Mouse (Mus musculus): ENCODE results near the gene Mag. TPM values are rescaled to one million over a fixed set of nuclear protein-coding genes. Genes with fewer than 3 reads are reported as not detected.

The Mag gene
- polyA plus RNA-seq (2014; fragmentation: Illumina TruSeq; extraction: RNeasy Lipid Tissue Mini Kit (QIAGEN cat#74804); ENCODE audit: low read depth, low replicate concordance) = 0.95 TPM

DNA sequence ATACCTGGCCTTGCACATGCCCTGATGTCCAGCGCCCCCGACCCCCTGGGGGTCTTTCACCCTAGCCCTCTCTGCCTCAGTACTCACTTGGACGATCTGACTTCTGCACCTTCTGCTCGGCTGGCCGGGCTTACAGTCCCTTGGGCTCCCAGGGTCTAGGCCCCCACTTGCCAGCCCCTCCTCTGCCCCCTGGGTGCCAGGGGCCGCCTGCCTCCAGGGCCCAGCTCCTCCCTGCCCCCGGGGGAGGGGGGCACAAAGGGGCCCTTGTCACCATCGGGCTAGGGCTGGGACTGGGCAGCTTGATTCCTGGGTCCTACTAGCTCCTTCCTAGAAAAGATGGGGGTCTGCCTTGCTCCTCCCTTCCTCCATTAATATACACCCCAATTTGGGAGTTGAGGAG, at the start of gene Mag:
Gene Mag (minus strand): TSS at position 142 of the 400 bp plus-strand sequence.

GRCm38 (mm10) chr7:30956756-30957366, 42.2 kb upstream of the Mag start, which contains the start of gene Usf2:
TSS of gene Usf2 (minus strand) at chr7:30956803.

GRCm38 (mm10) chr7:30943909-30944635, 29.4 kb upstream of the Mag start, which contains the start of gene Hamp:
TSS of gene Hamp (minus strand) at chr7:30944032.

GRCm38 (mm10) chr7:30924581-30924980, 9.9 kb upstream of the Mag start, which contains the start of gene Hamp2:
TSS of gene Hamp2 (minus strand) at chr7:30924681.

DNA sequence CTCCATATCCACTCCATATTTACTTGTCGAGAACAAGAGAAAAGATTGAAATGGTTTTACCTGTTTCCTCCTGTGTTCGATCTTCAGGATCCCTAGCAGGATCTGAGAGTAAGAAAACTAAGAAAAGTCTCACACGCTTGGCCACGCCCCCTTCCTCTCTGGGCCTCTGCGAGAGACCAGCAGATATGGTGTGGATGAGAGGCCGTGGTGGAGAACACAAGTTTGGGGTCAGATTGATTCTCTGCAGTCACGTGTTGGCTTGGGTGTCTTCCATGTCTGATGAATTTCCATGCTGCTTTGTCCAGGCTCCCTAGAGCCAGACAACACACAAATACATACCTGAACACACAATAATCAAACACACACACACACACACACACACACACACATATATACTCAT, 34.5 kb downstream of the Mag start, which contains the start of gene Cd22:
Gene Cd22 (minus strand): TSS at position 167 of the 400 bp plus-strand sequence.

GRCm38 (mm10) chr7:30861464-30861863, 53.2 kb downstream of the Mag start, which contains the start of gene Ffar1:
TSS of gene Ffar1 (minus strand) at chr7:30861564.

DNA sequence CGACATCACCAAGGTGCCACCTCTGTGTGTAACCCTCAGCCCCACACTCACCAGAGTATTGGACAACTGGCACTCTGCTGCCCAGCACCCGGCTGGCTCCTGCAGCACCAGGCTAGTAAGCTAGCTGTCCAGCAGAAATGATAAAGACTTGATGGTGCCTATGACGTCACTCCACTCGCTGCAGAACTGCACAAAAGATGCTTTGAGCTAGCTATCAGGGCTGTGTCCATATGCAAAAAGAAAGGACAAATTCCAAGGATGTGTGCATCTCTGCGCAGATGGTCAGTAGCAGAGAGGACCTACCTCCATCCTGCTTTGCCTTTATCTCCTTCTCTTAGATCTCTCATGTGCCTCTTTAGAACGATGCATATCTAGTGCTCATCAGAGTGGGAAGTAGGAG, 58.6 kb downstream of the Mag start, which contains the start of gene Ffar3:
Gene Ffar3 (minus strand): TSS at position 101 of the 400 bp plus-strand sequence.

Other genes starting within 250 kb of the Mag start
- gene Haus5, start 249.9 kb downstream of the Mag start, polyA plus RNA-seq (2014; fragmentation: Illumina TruSeq; extraction: RNeasy Lipid Tissue Mini Kit (QIAGEN cat#74804); ENCODE audit: low read depth, low replicate concordance) = 7.4 TPM
- gene Pmis2, start 243.3 kb downstream of the Mag start, polyA plus RNA-seq (2014; fragmentation: Illumina TruSeq; extraction: RNeasy Lipid Tissue Mini Kit (QIAGEN cat#74804); ENCODE audit: low read depth, low replicate concordance) = 380 TPM
- gene 2200002J24Rik, start 215.9 kb downstream of the Mag start, polyA plus RNA-seq (2014; fragmentation: Illumina TruSeq; extraction: RNeasy Lipid Tissue Mini Kit (QIAGEN cat#74804); ENCODE audit: low read depth, low replicate concordance) = 6.8 TPM
- 0.25 TPM for gene Atp4a, start 202.7 kb downstream of the Mag start, polyA plus RNA-seq (2014; fragmentation: Illumina TruSeq; extraction: RNeasy Lipid Tissue Mini Kit (QIAGEN cat#74804); ENCODE audit: low read depth, low replicate concordance)
- gene Tmem147, start 185.3 kb downstream of the Mag start, polyA plus RNA-seq (2014; fragmentation: Illumina TruSeq; extraction: RNeasy Lipid Tissue Mini Kit (QIAGEN cat#74804); ENCODE audit: low read depth, low replicate concordance) = 14.5 TPM
- 629 TPM for gene Gapdhs, start 171.2 kb downstream of the Mag start, polyA plus RNA-seq (2014; fragmentation: Illumina TruSeq; extraction: RNeasy Lipid Tissue Mini Kit (QIAGEN cat#74804); ENCODE audit: low read depth, low replicate concordance)
- gene Sbsn, start 163.4 kb downstream of the Mag start, polyA plus RNA-seq (2014; fragmentation: Illumina TruSeq; extraction: RNeasy Lipid Tissue Mini Kit (QIAGEN cat#74804); ENCODE audit: low read depth, low replicate concordance) = 0.59 TPM
- gene Dmkn, start 151.1 kb downstream of the Mag start, polyA plus RNA-seq (2014; fragmentation: Illumina TruSeq; extraction: RNeasy Lipid Tissue Mini Kit (QIAGEN cat#74804); ENCODE audit: low read depth, low replicate concordance) = 5.9 TPM
- not detected for gene Krtdap, start 127.0 kb downstream of the Mag start, polyA plus RNA-seq (2014; fragmentation: Illumina TruSeq; extraction: RNeasy Lipid Tissue Mini Kit (QIAGEN cat#74804); ENCODE audit: low read depth, low replicate concordance)
- gene Ffar2, start 91.1 kb downstream of the Mag start, polyA plus RNA-seq (2014; fragmentation: Illumina TruSeq; extraction: RNeasy Lipid Tissue Mini Kit (QIAGEN cat#74804); ENCODE audit: low read depth, low replicate concordance) = not detected
- not detected for gene Ffar3, start 58.7 kb downstream of the Mag start, polyA plus RNA-seq (2014; fragmentation: Illumina TruSeq; extraction: RNeasy Lipid Tissue Mini Kit (QIAGEN cat#74804); ENCODE audit: low read depth, low replicate concordance)
- gene Ffar1, start 53.3 kb downstream of the Mag start, polyA plus RNA-seq (2014; fragmentation: Illumina TruSeq; extraction: RNeasy Lipid Tissue Mini Kit (QIAGEN cat#74804); ENCODE audit: low read depth, low replicate concordance) = 0.17 TPM
- not detected for gene Cd22, start 34.5 kb downstream of the Mag start, polyA plus RNA-seq (2014; fragmentation: Illumina TruSeq; extraction: RNeasy Lipid Tissue Mini Kit (QIAGEN cat#74804); ENCODE audit: low read depth, low replicate concordance)
- not detected for gene Hamp2, start 9.8 kb upstream of the Mag start, polyA plus RNA-seq (2014; fragmentation: Illumina TruSeq; extraction: RNeasy Lipid Tissue Mini Kit (QIAGEN cat#74804); ENCODE audit: low read depth, low replicate concordance)
- not detected for gene Hamp, start 29.2 kb upstream of the Mag start, polyA plus RNA-seq (2014; fragmentation: Illumina TruSeq; extraction: RNeasy Lipid Tissue Mini Kit (QIAGEN cat#74804); ENCODE audit: low read depth, low replicate concordance)
- gene Usf2, start 41.9 kb upstream of the Mag start, polyA plus RNA-seq (2014; fragmentation: Illumina TruSeq; extraction: RNeasy Lipid Tissue Mini Kit (QIAGEN cat#74804); ENCODE audit: low read depth, low replicate concordance) = 16.6 TPM
- 0.92 TPM for gene Lsr, start 58.6 kb upstream of the Mag start, polyA plus RNA-seq (2014; fragmentation: Illumina TruSeq; extraction: RNeasy Lipid Tissue Mini Kit (QIAGEN cat#74804); ENCODE audit: low read depth, low replicate concordance)
- 177 TPM for gene Fam187b, start 58.9 kb upstream of the Mag start, polyA plus RNA-seq (2014; fragmentation: Illumina TruSeq; extraction: RNeasy Lipid Tissue Mini Kit (QIAGEN cat#74804); ENCODE audit: low read depth, low replicate concordance)
- 1.5 TPM for gene Fxyd5, start 127.6 kb upstream of the Mag start, polyA plus RNA-seq (2014; fragmentation: Illumina TruSeq; extraction: RNeasy Lipid Tissue Mini Kit (QIAGEN cat#74804); ENCODE audit: low read depth, low replicate concordance)
- gene Fxyd7, start 136.6 kb upstream of the Mag start, polyA plus RNA-seq (2014; fragmentation: Illumina TruSeq; extraction: RNeasy Lipid Tissue Mini Kit (QIAGEN cat#74804); ENCODE audit: low read depth, low replicate concordance) = not detected
- 4.5 TPM for gene Fxyd1, start 142.3 kb upstream of the Mag start, polyA plus RNA-seq (2014; fragmentation: Illumina TruSeq; extraction: RNeasy Lipid Tissue Mini Kit (QIAGEN cat#74804); ENCODE audit: low read depth, low replicate concordance)
- 0.70 TPM for gene Lgi4, start 144.5 kb upstream of the Mag start, polyA plus RNA-seq (2014; fragmentation: Illumina TruSeq; extraction: RNeasy Lipid Tissue Mini Kit (QIAGEN cat#74804); ENCODE audit: low read depth, low replicate concordance)
- not detected for gene Fxyd3, start 161.8 kb upstream of the Mag start, polyA plus RNA-seq (2014; fragmentation: Illumina TruSeq; extraction: RNeasy Lipid Tissue Mini Kit (QIAGEN cat#74804); ENCODE audit: low read depth, low replicate concordance)
- not detected for gene Hpn, start 200.4 kb upstream of the Mag start, polyA plus RNA-seq (2014; fragmentation: Illumina TruSeq; extraction: RNeasy Lipid Tissue Mini Kit (QIAGEN cat#74804); ENCODE audit: low read depth, low replicate concordance)
- not detected for gene Scn1b, start 212.1 kb upstream of the Mag start, polyA plus RNA-seq (2014; fragmentation: Illumina TruSeq; extraction: RNeasy Lipid Tissue Mini Kit (QIAGEN cat#74804); ENCODE audit: low read depth, low replicate concordance)
- gene Gramd1a, start 241.0 kb upstream of the Mag start, polyA plus RNA-seq (2014; fragmentation: Illumina TruSeq; extraction: RNeasy Lipid Tissue Mini Kit (QIAGEN cat#74804); ENCODE audit: low read depth, low replicate concordance) = 4.0 TPM